Mouse (Mus musculus) olfactory bulb, adult 2 months (tissue): Measurements from ENCODE around the gene Large1.

ENCODE experiments used
- CTCF ChIP-seq: fragments of 200-500 bp; IDR thresholded peaks from 2 replicates; pipeline ENCODE4 v1.5.1; 2012; ENCODE audit warnings: low read depth, mild to moderate bottlenecking, low read length, moderate library complexity; ENCODE audit not compliant: insufficient read depth
- POLR2A ChIP-seq: fragments of 200-500 bp; IDR thresholded peaks from 2 replicates; pipeline ENCODE4 v1.6.1; 2012; ENCODE audit warnings: mild to moderate bottlenecking, low read depth, low read length, moderate library complexity; ENCODE audit not compliant: insufficient read depth

GRCm38 (mm10) chr8:72982832-72983231 lies 370.5 kb downstream of the Large1 start:
- TF ChIP-seq POLR2A (no peak), CTCF (no peak)
